In genomic region chr4:132718251-132718650, GRCm38 (mm10) we compare ENCODE assay signal across 19 mouse cellular contexts. TPM values are rescaled to one million over a fixed set of nuclear protein-coding genes. Genes with fewer than 3 reads are reported as not detected.
DNase-seq lines count a peak whose midpoint lies in the region; ATAC-seq lines count a peak whose summit lies in the region.
"Had no signal": no experiment of that assay in that cellular context is flagged by ENCODE, and none has a peak within 500 bp of the region (broad histone marks: within the 10 kb centered on the region; RNA-seq: fewer than 3 reads in every experiment).

No protein-coding gene starts in this region.

- no peak overlapping the region for H3K4me3 ChIP-seq in midbrain, embryonic 11.5 days (ENCODE audit: low read depth, low read length)
- H3K4me3 ChIP-seq in midbrain, embryonic 10.5 days: no peak overlapping the region

- no peaks in the 10 kb centered on the region for H3K27me3 ChIP-seq in midbrain, embryonic 11.5 days (ENCODE audit: control insufficient read depth, insufficient read depth, low read length)
- no peaks in the 10 kb centered on the region for H3K27me3 ChIP-seq in midbrain, embryonic 10.5 days (ENCODE audit: low read depth, poor library complexity, severe bottlenecking)
- H3K27me3 ChIP-seq: CH12.LX, Patski had no signal

- intact Hi-C loops in heart, postnatal 36 days (cut with DNase I): no loop called here

- DNase-seq in heart, adult 11 months: peak; percentile 68
- DNase-seq in heart, postnatal 36 days: no peak
- peak; percentile 70 for DNase-seq in midbrain, embryonic 11.5 days (ENCODE audit: low spot score, missing footprints)
- no peak for DNase-seq in midbrain, embryonic 10.5 days (ENCODE audit: low spot score)
- DNase-seq: adrenal gland, adult 2 months; adrenal gland, adult 8-10 months; adrenal gland, postnatal 10 days; adrenal gland, postnatal 14 days; adrenal gland, postnatal 25 days; adrenal gland, postnatal 36 days; B cell, adult 2 months; cerebellum, adult 11 months; cerebellum, adult 11-12 months; cerebellum, adult 18-20 months had no signal

- no peak overlapping the region for H3K9ac ChIP-seq in midbrain, embryonic 11.5 days (ENCODE audit: low read length)

- WGBS in midbrain, embryonic 11.5 days: 97% methylated on average over 1 of the region's 1 CpGs
- 98% methylated on average over 1 of the region's 1 CpGs for WGBS in midbrain, embryonic 10.5 days

- no peaks in the 10 kb centered on the region for H3K4me1 ChIP-seq in midbrain, embryonic 11.5 days (ENCODE audit: control insufficient read depth, insufficient read depth, low read length)
- H3K4me1 ChIP-seq in midbrain, embryonic 10.5 days: no peaks in the 10 kb centered on the region

- no peaks in the 10 kb centered on the region for H3K9me3 ChIP-seq in midbrain, embryonic 11.5 days (ENCODE audit: control insufficient read depth, low read length)
- no peaks in the 10 kb centered on the region for H3K9me3 ChIP-seq in midbrain, embryonic 10.5 days (replicated peaks)
- H3K9me3 ChIP-seq: G1E had no signal

- ATAC-seq in midbrain, embryonic 11.5 days (ENCODE audit: low FRiP score): no peak
- ATAC-seq: activated CD4-positive, CD25-positive, alpha-beta regulatory T cell, adult 4 months; CD4-positive, CD25-positive, alpha-beta regulatory T cell, adult 4 months; Patski had no signal

- H3K27ac ChIP-seq in midbrain, embryonic 11.5 days (ENCODE audit: low read depth, low read length): no peak overlapping the region
- H3K27ac ChIP-seq in midbrain, embryonic 10.5 days (replicated peaks): no peak overlapping the region

- peaks cover 2% of the 10 kb centered on the region for H3K36me3 ChIP-seq in midbrain, embryonic 11.5 days (ENCODE audit: control insufficient read depth, insufficient read depth, low read length)
- peaks cover 77% of the 10 kb centered on the region for H3K36me3 ChIP-seq in midbrain, embryonic 10.5 days

- H3K4me2 ChIP-seq in midbrain, embryonic 11.5 days: no peak overlapping the region

RNA-seq across cellular contexts. Expression of gene Xkr8, which starts 14.1 kb away (rescaled TPM):
- 1 to 10 TPM; 1.7 to 1.9 TPM for total RNA-seq in heart, postnatal 36 days (2021)
- 3.5 and 4.5 TPM in 2 replicates for polyA plus RNA-seq in midbrain, embryonic 11.5 days (2014; fragmentation: Nextera tagmentation; extraction: Ambion mirVana)
- polyA plus RNA-seq in midbrain, embryonic 10.5 days (2016; fragmentation: Nextera tagmentation; extraction: Ambion mirVana): 4.3 and 4.8 TPM in 2 replicates

RNA-seq across cellular contexts. Expression of gene Smpdl3b, which starts 38.8 kb away (rescaled TPM):
- under 1 TPM; 0.61 to 0.89 TPM for total RNA-seq in heart, postnatal 36 days (2021)
- polyA plus RNA-seq in midbrain, embryonic 11.5 days (2014; fragmentation: Nextera tagmentation; extraction: Ambion mirVana): 2.1 and 2.4 TPM in 2 replicates
- polyA plus RNA-seq in midbrain, embryonic 10.5 days (2016; fragmentation: Nextera tagmentation; extraction: Ambion mirVana): 2.3 and 2.9 TPM in 2 replicates

RNA-seq across cellular contexts. Expression of gene Rpa2, which starts 49.9 kb away (rescaled TPM):
- 10 to 100 TPM; 11.6 to 15.0 TPM for total RNA-seq in heart, postnatal 36 days (2021)
- 164 TPM in 2 replicates for polyA plus RNA-seq in midbrain, embryonic 11.5 days (2014; fragmentation: Nextera tagmentation; extraction: Ambion mirVana)
- polyA plus RNA-seq in midbrain, embryonic 10.5 days (2016; fragmentation: Nextera tagmentation; extraction: Ambion mirVana): 174 and 200 TPM in 2 replicates

Comparison
In these comparisons a context has a peak if more than half of its experiments do, and no peak if none do; other contexts are left out.
1. DNase-seq: peak in heart, adult 11 months (single experiment) and midbrain, embryonic 11.5 days (single experiment); none in heart, postnatal 36 days (0 of 2) and midbrain, embryonic 10.5 days (single experiment).